Mouse (Mus musculus) kidney, adult 2 months (tissue): ENCODE data around the gene Apobec4. TPM values are rescaled to one million over a fixed set of nuclear protein-coding genes. Genes with fewer than 3 reads are reported as not detected.

Source experiments
- DNase-seq: peaks from one replicate; pipeline ENCODE4 v3.0.0; 2021
- H3K27ac ChIP-seq: fragments of 200-500 bp; 2 replicates; pipeline ENCODE4 v1.5.1; 2012; ENCODE audit warnings: low read depth, low read length, control low read depth, inconsistent platforms; ENCODE audit not compliant: insufficient read depth
- H3K27me3 ChIP-seq: fragments of 200-500 bp; replicated peaks from 2 replicates; pipeline ENCODE4 v1.6.1; 2012; ENCODE audit warnings: mild to moderate bottlenecking, moderate library complexity, low read length, inconsistent platforms; ENCODE audit not compliant: control insufficient read depth, insufficient read depth
- H3K36me3 ChIP-seq: fragments of 200-500 bp; 2 replicates; pipeline ENCODE4 v1.6.1; 2012; ENCODE audit warnings: mild to moderate bottlenecking, moderate library complexity, low read length, inconsistent platforms; ENCODE audit not compliant: control insufficient read depth, insufficient read depth
- H3K4me1 ChIP-seq: fragments of 200-500 bp; 2 replicates; pipeline ENCODE4 v1.6.1; 2011; ENCODE audit warnings: low read length; ENCODE audit not compliant: control insufficient read depth, insufficient read depth
- H3K4me3 ChIP-seq: fragments of 200-500 bp; 2 replicates; pipeline ENCODE4 v1.5.1; 2011; ENCODE audit warnings: mild to moderate bottlenecking, low read depth, low read length, control low read depth; ENCODE audit not compliant: insufficient read depth
- CTCF ChIP-seq: fragments of 200-500 bp; conservative IDR thresholded peaks from 2 replicates; pipeline ENCODE4 v1.5.1; 2011; ENCODE audit warnings: low read depth, mild to moderate bottlenecking, control low read depth, low read length, moderate library complexity, mixed read lengths; ENCODE audit not compliant: insufficient read depth, insufficient read length
- POLR2A ChIP-seq: fragments of 200-500 bp; IDR thresholded peaks from one replicate; pipeline ENCODE4 v1.6.1; 2011; ENCODE audit warnings: low read depth, low read length, control low read depth
- WGBS: fragments of 180-500 bp; shearing (Covaris S2); methylation state at CpG from one replicate; pipeline ENCODE4 v1.1.7; 2018; 5-methylcytosine and 5-hydroxymethylcytosine counted together
- polyA plus RNA-seq: library from polyadenylated mRNA; depleted of rRNA; stranded (reverse); fragments of >200 nt; gene quantifications from 2 replicates; pipeline ENCODE4 v1.2.3, GENCODE M21; 2012; rRNA removed

Gene Apobec4
- not detected in 2 replicates for polyA plus RNA-seq

- WGBS, result 56% methylated on average over 13 of the region's 13 CpGs
- Histone ChIP-seq H3K27ac (no peak within 1 kb of the TSS), H3K4me3 (no peak within 1 kb of the TSS), H3K36me3 (no peaks in the 10 kb centered on the region), H3K4me1 (no peaks in the 10 kb centered on the region), H3K27me3 (no peaks in the 10 kb centered on the region)
- no peak for TF ChIP-seq CTCF
- TF ChIP-seq POLR2A, result no peak
- peak; percentile 63 for DNase-seq
Measured at GRCm38 (mm10) chr1:152750312-152750965, at the start of gene Apobec4. Gene Apobec4, plus strand, starts transcription at chr1:152750551.

DNA sequence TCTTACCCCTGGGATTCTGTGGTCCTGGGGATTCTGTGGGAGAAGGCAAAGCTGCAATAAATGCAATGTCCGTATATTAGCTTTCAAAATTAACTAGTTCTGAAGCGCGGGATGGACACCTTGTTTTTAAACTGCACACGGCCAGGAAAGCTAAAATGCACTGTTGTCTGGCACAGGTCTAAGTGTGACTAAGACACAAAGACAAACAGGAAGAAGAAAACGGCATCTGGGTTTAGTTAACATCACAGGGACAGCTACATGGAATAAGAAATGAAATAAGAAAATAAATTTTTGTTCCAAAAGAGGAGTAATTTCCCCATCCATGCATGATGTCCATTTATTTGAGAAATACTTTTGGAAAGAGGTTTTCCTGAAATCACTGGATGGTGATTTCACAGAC is 49.3 kb upstream of the Apobec4 start:
- no peak for DNase-seq
- TF ChIP-seq CTCF (no peak), POLR2A (no peak)
- WGBS, result 85% methylated on average over 5 of the region's 5 CpGs
- H3K36me3 ChIP-seq, result no peaks in the 10 kb centered on the region
- no peak overlapping the region for H3K4me3 ChIP-seq
- H3K27ac ChIP-seq, result no peak overlapping the region
- no peaks in the 10 kb centered on the region for H3K4me1 ChIP-seq
- no peaks in the 10 kb centered on the region for H3K27me3 ChIP-seq

DNA sequence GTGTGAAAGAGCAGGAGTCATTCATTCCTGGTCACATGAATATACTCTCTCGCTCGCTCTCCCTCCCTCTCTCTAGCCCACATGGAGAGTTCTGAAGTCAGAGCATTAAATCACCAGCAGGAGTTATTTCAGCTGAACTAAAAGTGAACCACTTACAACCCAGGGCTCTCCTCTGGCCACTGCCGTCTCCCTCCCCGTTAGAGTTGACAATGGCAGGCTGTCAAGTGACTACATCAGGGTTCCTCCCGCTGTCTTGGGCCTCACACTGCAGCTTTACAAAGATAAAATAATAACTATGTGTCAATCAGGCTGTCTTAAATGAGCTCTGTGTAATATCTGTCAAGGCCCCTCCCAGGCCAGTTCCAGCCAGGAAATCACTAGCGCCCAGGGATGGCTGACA is 47.4 kb upstream of the Apobec4 start:
- Histone ChIP-seq H3K27me3 (no peaks in the 10 kb centered on the region), H3K27ac (no peak overlapping the region), H3K36me3 (no peaks in the 10 kb centered on the region), H3K4me1 (no peaks in the 10 kb centered on the region), H3K4me3 (no peak overlapping the region)
- DNase-seq, result peak; percentile 13
- WGBS, result 64% methylated on average over 6 of the region's 6 CpGs
- TF ChIP-seq CTCF (no peak), POLR2A (no peak)

DNA sequence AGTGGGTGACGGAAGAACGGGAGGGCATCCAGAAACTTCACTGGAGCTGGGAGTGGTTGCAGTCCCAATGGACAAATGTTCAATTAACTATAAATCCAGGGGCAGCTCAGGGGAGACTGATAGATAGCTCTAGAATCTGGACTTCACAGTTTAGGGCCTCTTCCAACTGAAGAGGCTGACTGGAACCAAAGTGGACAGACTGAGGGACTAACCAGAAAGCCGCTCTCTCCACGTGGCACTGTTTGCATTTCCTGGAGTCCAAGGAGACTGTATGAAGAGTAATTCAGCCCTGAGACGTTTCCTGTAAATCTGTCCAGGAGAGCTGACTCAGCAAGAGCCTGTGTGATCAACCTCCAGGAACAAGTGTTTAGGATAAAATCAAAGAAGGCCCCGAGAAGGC is 46.4 kb upstream of the Apobec4 start:
- Histone ChIP-seq H3K27ac (no peak overlapping the region), H3K4me1 (no peaks in the 10 kb centered on the region), H3K4me3 (no peak overlapping the region), H3K36me3 (no peaks in the 10 kb centered on the region), H3K27me3 (no peaks in the 10 kb centered on the region)
- TF ChIP-seq CTCF (no peak), POLR2A (no peak)
- no peak for DNase-seq
- WGBS, result 48% methylated on average over 6 of the region's 6 CpGs

DNA sequence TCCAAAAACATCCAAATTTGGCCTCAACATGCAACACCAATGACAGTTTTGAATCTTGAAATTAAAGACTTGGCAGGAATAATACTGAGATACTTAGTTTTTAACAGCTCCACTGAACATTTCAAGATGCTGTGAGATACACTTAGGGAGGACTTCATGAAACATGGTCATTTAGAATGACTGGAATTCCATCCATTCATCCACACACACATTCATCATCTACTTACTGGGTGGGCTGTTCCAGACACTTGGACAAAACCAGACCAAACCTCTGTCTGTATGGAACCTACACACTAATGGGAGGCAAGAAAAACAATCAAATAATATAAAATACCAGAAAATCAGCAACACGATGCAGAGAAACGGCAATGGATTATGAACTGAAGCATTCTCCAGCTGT is 42.8 kb upstream of the Apobec4 start:
- Histone ChIP-seq H3K27me3 (no peaks in the 10 kb centered on the region), H3K4me3 (no peak overlapping the region), H3K4me1 (no peaks in the 10 kb centered on the region), H3K36me3 (no peaks in the 10 kb centered on the region), H3K27ac (no peak overlapping the region)
- WGBS, result 82% methylated on average over 2 of the region's 2 CpGs
- DNase-seq, result no peak
- no peak for TF ChIP-seq CTCF
- TF ChIP-seq POLR2A, result no peak

- Histone ChIP-seq H3K27ac (no peak overlapping the region), H3K4me1 (no peaks in the 10 kb centered on the region), H3K4me3 (no peak overlapping the region), H3K27me3 (no peaks in the 10 kb centered on the region), H3K36me3 (no peaks in the 10 kb centered on the region)
- TF ChIP-seq POLR2A (no peak), CTCF (no peak)
- no peak for DNase-seq
- 84% methylated on average over 4 of the region's 4 CpGs for WGBS
Measured at GRCm38 (mm10) chr1:152711037-152711436, 39.3 kb upstream of the Apobec4 start.

- no peak overlapping the region for H3K27ac ChIP-seq
- TF ChIP-seq CTCF (no peak), POLR2A (no peak)
- H3K27me3 ChIP-seq, result no peaks in the 10 kb centered on the region
- no peak for DNase-seq
- no peaks in the 10 kb centered on the region for H3K4me1 ChIP-seq
- 94% methylated on average over 4 of the region's 4 CpGs for WGBS
- H3K4me3 ChIP-seq, result no peak overlapping the region
- no peaks in the 10 kb centered on the region for H3K36me3 ChIP-seq
Measured at GRCm38 (mm10) chr1:152713924-152714323, 36.4 kb upstream of the Apobec4 start.
